Mouse (Mus musculus) erythroblast, embryonic 14.5 days (primary cell): ENCODE data around the gene Tiam1. TPM values are rescaled to one million over a fixed set of nuclear protein-coding genes. Genes with fewer than 3 reads are reported as not detected.

Experiments used
- H3K27me3 ChIP-seq: 2 replicates; pipeline ENCODE4 v1.6.1; 2012; ENCODE audit warnings: inconsistent platforms; ENCODE audit not compliant: control insufficient read depth
- H3K36me3 ChIP-seq: 2 replicates; pipeline ENCODE4 v1.6.1; 2012; ENCODE audit warnings: mild to moderate bottlenecking, inconsistent platforms; ENCODE audit not compliant: control insufficient read depth
- H3K4me1 ChIP-seq: 2 replicates; pipeline ENCODE4 v1.6.1; 2012; ENCODE audit warnings: inconsistent platforms; ENCODE audit not compliant: control insufficient read depth
- H3K4me3 ChIP-seq: replicated peaks from 2 replicates; pipeline ENCODE3; 2012; ENCODE audit warnings: moderate library complexity, mild to moderate bottlenecking, inconsistent platforms
- H3K9me3 ChIP-seq: 2 replicates; pipeline ENCODE4 v1.6.1; 2012; ENCODE audit warnings: low read length, inconsistent platforms, mixed read lengths; ENCODE audit not compliant: control insufficient read depth
- GATA1 ChIP-seq: IDR thresholded peaks from 2 replicates; pipeline ENCODE4 v1.6.1; 2012; ENCODE audit warnings: low read length, inconsistent platforms, mixed read lengths
- TAL1 ChIP-seq: IDR thresholded peaks from 3 replicates; pipeline ENCODE4 v1.6.1; 2012; ENCODE audit warnings: low read length, inconsistent platforms, mixed read lengths
- polyA plus RNA-seq: library from polyadenylated mRNA; stranded (reverse); fragments of >175 nt; gene quantifications from 2 replicates; pipeline ENCODE4 v1.2.3, GENCODE M21; 2012

The Tiam1 gene
- polyA plus RNA-seq, 1 experiment = 0.89 TPM

DNA sequence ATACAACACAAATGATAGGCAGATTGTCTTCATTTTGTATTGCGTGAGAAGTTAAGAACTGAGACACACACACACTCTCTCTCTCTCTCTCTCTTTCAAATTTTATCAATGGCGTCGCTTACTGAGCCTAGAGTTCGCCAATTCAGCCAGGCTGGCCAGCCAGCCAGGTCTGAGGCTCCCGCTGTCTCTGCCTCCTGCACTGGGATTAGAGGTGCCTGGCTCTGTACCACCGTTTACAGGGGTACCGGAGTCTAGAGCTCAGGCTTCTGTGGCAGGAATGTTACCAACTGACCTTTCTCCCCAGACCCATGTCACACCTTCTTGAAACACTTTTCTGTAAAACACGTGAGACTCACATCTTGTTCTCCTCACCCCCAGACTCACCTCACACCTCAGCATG is 298.1 kb downstream of the Tiam1 start:
- Histone ChIP-seq H3K4me3 (no peak overlapping the region), H3K9me3 (no peaks in the 10 kb centered on the region; the same call in 1 of the 2 replicates), H3K27me3 (no peaks in the 10 kb centered on the region), H3K36me3 (no peaks in the 10 kb centered on the region), H3K4me1 (no peaks in the 10 kb centered on the region)
- TF ChIP-seq TAL1 (no peak), GATA1 (no peak)

GRCm38 (mm10) chr16:89844580-89844979 is 299.0 kb downstream of the Tiam1 start:
- H3K9me3 ChIP-seq = no peaks in the 10 kb centered on the region; the same call in 1 of the 2 replicates
- no peaks in the 10 kb centered on the region for H3K27me3 ChIP-seq
- TF ChIP-seq GATA1 = no peak
- TF ChIP-seq TAL1 = no peak
- H3K4me3 ChIP-seq = no peak overlapping the region
- H3K4me1 ChIP-seq = no peaks in the 10 kb centered on the region
- no peaks in the 10 kb centered on the region for H3K36me3 ChIP-seq

GRCm38 (mm10) chr16:89841894-89842293 is 301.7 kb downstream of the Tiam1 start:
- no peak for TF ChIP-seq TAL1
- Histone ChIP-seq H3K4me1 (no peaks in the 10 kb centered on the region), H3K27me3 (no peaks in the 10 kb centered on the region), H3K36me3 (no peaks in the 10 kb centered on the region), H3K9me3 (no peaks in the 10 kb centered on the region), H3K4me3 (no peak overlapping the region)

DNA sequence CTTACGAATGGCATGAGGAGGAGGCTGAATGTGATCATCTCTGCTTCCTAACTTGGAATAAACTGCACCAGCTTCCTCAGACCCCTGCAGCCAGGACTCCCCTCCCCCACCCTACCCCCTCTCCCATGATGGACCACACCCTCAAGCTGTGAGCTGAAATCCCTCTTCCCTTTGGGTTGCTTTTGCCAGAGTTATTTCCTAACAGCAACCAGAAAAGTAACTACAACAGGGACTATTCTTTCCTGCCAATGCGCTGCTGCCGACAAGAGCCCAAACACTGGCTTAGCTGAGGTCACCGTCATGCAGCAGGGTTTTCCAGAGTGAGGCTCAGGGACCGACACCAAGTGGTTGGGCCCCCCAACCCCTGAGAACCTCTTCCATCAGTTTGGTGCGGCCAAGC is 303.2 kb downstream of the Tiam1 start:
- no peaks in the 10 kb centered on the region for H3K27me3 ChIP-seq
- H3K4me3 ChIP-seq = no peak overlapping the region
- no peaks in the 10 kb centered on the region for H3K4me1 ChIP-seq
- no peaks in the 10 kb centered on the region for H3K36me3 ChIP-seq
- H3K9me3 ChIP-seq = no peaks in the 10 kb centered on the region
- TF ChIP-seq GATA1 = no peak

- H3K4me1 ChIP-seq = no peaks in the 10 kb centered on the region
- H3K4me3 ChIP-seq = no peak overlapping the region
- H3K9me3 ChIP-seq = no peaks in the 10 kb centered on the region
- H3K36me3 ChIP-seq = no peaks in the 10 kb centered on the region; the same call in 1 of the 2 replicates
- TF ChIP-seq GATA1 (no peak), TAL1 (no peak)
- H3K27me3 ChIP-seq = no peaks in the 10 kb centered on the region
These were observed 303.7 kb downstream of the Tiam1 start for GRCm38 (mm10) chr16:89839829-89840228.

GRCm38 (mm10) chr16:89837096-89837495 is 306.5 kb downstream of the Tiam1 start:
- Histone ChIP-seq H3K9me3 (no peaks in the 10 kb centered on the region), H3K4me3 (no peak overlapping the region), H3K36me3 (no peaks in the 10 kb centered on the region; the same call in 1 of the 2 replicates), H3K4me1 (no peaks in the 10 kb centered on the region), H3K27me3 (no peaks in the 10 kb centered on the region)
- TF ChIP-seq TAL1 = no peak
- TF ChIP-seq GATA1 = no peak

DNA sequence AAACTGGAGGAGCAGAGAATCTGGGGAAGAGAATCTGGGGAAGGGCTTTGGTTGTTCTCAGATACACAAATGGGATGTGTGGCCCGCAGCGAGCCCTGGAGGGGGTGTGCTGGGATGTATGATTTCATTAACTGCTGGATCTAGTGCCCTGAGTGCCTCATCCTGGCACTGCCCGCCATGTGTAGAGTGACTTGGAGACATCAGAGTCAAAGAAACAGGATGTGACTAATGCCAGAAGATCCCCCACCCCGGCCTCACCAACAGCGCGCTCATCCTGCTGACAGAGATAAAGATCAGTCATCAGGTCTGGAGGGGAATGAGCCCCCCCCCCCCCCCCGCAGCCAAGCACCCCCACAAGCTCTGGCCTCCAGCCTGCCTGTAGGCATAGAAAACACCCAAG is 308.0 kb downstream of the Tiam1 start:
- Histone ChIP-seq H3K4me1 (no peaks in the 10 kb centered on the region), H3K36me3 (no peaks in the 10 kb centered on the region; the same call in 1 of the 2 replicates)

GRCm38 (mm10) chr16:89833011-89833410 is 310.6 kb downstream of the Tiam1 start:
- H3K4me1 ChIP-seq = peaks cover 2% of the 10 kb centered on the region; the same call in 1 of the 2 replicates
- TF ChIP-seq TAL1 (no peak), GATA1 (no peak)
- no peaks in the 10 kb centered on the region; the same call in 1 of the 2 replicates for H3K36me3 ChIP-seq
- H3K9me3 ChIP-seq = no peaks in the 10 kb centered on the region
- no peaks in the 10 kb centered on the region for H3K27me3 ChIP-seq
- no peak overlapping the region for H3K4me3 ChIP-seq

More for the DNA sequence above, 308.0 kb downstream of the Tiam1 start:
- Histone ChIP-seq H3K4me3 (no peak overlapping the region), H3K9me3 (no peaks in the 10 kb centered on the region), H3K27me3 (no peaks in the 10 kb centered on the region)
- TF ChIP-seq GATA1 (no peak), TAL1 (no peak)

DNA sequence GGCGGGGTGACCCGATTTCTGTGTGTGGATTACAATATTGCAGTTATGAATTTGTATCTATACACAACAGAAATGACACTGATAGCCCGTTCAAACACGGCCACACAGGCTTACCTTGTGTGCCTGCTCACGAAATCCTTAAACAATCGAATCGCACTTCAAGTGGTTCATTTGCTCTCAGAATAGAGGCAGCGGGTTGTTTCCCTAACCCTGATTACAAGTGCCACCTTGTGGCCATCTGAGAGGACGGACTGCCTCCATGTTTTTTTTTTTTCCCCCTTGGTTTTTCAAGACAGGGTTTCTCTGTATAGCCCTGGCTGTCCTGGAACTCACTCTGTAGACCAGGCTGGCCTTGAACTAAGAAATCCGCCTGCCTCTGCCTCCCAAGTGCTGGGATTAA is 312.4 kb downstream of the Tiam1 start:
- Histone ChIP-seq H3K4me1 (peaks cover 2% of the 10 kb centered on the region), H3K36me3 (no peaks in the 10 kb centered on the region; the same call in 1 of the 2 replicates), H3K9me3 (no peaks in the 10 kb centered on the region), H3K4me3 (no peak overlapping the region), H3K27me3 (no peaks in the 10 kb centered on the region)
- no peak for TF ChIP-seq GATA1
- no peak for TF ChIP-seq TAL1

DNA sequence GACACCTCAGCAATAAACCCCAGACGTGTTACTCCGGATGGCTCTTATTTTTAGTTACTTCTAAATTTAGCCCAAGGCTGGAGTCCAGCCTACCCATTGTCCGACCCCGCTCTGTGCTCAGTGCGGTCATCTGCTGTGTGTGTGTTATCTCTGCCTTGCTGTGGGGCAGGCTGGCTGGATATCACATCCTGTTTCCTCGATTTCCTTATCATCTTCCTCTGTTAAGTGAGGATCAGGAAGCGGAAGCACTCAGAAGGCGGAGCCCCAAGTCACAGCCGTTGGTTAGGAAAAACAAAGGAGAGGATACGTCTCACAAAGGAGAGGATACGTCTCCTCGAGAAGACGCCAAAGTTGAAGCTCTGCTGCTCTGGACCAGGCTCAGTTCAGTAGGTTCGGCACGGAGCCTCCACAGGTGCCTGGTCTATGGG is 313.3 kb downstream of the Tiam1 start:
- H3K9me3 ChIP-seq = no peaks in the 10 kb centered on the region
- H3K4me3 ChIP-seq = no peak overlapping the region

More for the DNA sequence above, 313.3 kb downstream of the Tiam1 start:
- TF ChIP-seq TAL1 (no peak), GATA1 (no peak)
- H3K36me3 ChIP-seq = no peaks in the 10 kb centered on the region; the same call in 1 of the 2 replicates
- peaks cover 2% of the 10 kb centered on the region for H3K4me1 ChIP-seq
- no peaks in the 10 kb centered on the region for H3K27me3 ChIP-seq
